Mouse (Mus musculus) testis, postnatal 10 days (tissue): ENCODE measurements at regions not wholly inside any gene's neighbourhood (a gene's known extent, or its start where the extent isn't known, plus 50 kb on each side); places are given as distances from the start of the nearest gene placed in this dataset.

Experiments
- DNase-seq: peaks from one replicate; pipeline ENCODE4 v3.0.0; 2021; ENCODE audit warnings: low spot score

DNA sequence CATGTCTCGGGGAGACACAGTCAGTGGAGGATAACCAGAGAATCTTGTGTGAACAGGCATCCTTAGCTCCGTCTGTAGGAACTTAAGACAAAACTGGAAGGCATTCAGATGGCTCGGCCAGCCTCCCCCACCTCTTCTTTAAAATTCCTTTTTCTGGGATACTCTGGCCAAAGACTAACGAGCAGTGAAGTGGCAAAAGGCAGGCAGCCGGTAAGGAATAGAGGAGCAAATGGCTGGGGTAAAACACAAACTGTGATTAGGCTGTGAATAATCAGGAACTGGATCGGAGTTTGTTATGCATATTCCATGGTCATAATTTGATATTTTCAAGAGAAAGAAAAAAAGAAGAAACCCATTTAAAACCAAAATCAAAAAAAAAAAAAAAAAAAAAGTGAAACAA is 287.8 kb upstream of the Vrk2 start:
- DNase-seq = no peak
